Mouse (Mus musculus) kidney, adult 2 months (tissue): ENCODE results near the gene Tap1.

Experiments
- CTCF ChIP-seq: fragments of 200-500 bp; conservative IDR thresholded peaks from 2 replicates; pipeline ENCODE4 v1.5.1; 2011; ENCODE audit warnings: low read depth, mild to moderate bottlenecking, control low read depth, low read length, moderate library complexity, mixed read lengths; ENCODE audit not compliant: insufficient read depth, insufficient read length
- POLR2A ChIP-seq: fragments of 200-500 bp; IDR thresholded peaks from one replicate; pipeline ENCODE4 v1.6.1; 2011; ENCODE audit warnings: low read depth, low read length, control low read depth

- no peak for TF ChIP-seq CTCF
- no peak for TF ChIP-seq POLR2A
Observed at GRCm38 (mm10) chr17:34205021-34205745, 17.8 kb downstream of the Tap1 start.
